Mouse (Mus musculus) embryonic stem cell, embryonic (primary cell): Measurements from ENCODE around the gene Cers6.

Experiments used
- CTCF ChIA-PET, 4 experiments: fragments of 300-600 bp in 2 of 4; fragments of 350-600 bp in 2 of 4; sonication (Branson Sonifier 250); formaldehyde crosslinking; loops; one replicate each; lab custom pipeline; 2022; ENCODE audit warnings: inconsistent platforms in 2 of 4; lab: Charles Lee
- POLR2A ChIA-PET, 4 experiments: fragments of 300-600 bp in 2 of 4; fragments of 350-600 bp in 2 of 4; sonication (Branson Sonifier 250); formaldehyde crosslinking; loops; one replicate each; lab custom pipeline; 2022; ENCODE audit warnings: antibody characterized with exemption in 4 of 4, inconsistent platforms in 1 of 4; lab: Charles Lee

Gene Cers6

DNA sequence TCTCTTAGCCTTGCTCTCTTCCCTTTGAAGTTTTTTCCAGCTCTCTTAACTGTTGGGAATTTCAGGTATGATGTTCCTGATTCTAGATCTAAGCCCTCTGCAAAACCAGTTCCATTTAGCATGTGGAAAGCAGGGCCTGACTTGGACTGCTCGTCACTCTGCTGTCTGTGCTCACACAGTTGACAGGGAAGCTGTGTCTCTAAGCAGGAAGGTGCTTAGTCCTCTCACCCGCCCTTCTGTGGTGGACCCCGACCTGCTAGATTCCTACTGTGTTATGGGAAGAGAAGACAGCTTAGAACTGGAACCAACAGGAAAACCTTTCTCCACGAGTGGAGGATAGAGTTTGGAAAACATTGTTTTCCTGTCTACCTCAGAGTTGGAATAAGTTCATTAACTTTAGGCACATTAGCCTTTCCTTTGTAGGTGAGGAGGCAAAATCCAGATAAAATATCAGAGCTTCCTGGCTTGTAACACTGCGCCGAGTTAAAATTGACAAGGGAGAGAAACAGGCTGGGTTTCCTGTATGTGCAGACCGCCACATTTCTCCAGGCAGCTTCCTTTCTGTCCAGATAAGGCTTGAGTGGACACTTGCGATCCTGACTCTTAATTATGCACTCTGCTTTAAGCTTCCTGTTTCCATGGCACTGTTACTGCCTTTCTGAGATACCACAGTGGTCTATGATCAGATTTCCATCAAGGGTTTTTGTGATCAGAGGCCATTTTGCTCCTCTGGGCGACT, 39.6 kb downstream of the Cers6 start:
- CTCF ChIA-PET: no interaction called here
- POLR2A ChIA-PET: interaction anchor here in 3 of 4 experiments (0.6 to 1.3 kb wide), 4 partner anchors 11 to 12 kb away, joined by 3 to 5 read pairs (median 4); no protein-coding TSS in a partner anchor

DNA sequence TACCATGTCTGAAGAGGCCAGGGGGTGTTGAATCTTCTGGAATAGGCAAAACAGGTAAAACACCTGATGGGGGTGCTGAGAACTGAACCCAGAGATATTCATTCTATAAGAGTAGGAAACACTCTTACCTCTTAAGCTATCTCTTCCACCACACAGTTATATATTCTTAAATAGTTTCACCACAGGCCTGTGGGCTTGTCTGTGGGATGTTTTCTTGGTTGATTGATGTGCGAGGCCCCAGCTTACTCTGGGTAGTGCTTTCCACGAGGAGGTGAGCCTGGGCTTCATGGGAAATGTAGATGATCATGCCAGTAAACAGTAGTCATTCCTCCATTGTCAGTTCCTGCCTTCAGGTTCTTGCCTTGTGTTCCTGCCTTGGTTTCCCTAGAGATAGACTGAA, 40.5 kb downstream of the Cers6 start:
- ChIA-PET CTCF (no interaction called here), POLR2A (no interaction called here)

DNA sequence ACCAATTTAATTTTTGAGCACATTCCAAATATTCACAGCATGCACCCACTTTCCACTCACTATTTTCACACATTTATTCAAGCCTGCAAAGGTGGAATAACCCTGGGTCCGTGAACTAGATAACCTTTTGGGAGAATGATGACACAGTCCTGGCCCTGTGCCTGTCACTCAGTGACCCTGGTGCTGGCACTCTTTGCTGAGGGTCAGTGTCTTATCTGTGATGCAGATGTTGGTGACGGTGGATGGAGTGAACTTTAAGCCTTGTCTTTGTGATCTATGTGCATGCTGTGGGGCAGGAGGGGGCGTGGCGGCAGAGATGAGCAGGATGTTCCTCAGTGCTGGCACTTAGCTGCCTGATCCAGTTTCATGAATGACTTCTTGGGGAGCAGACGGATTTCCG, 41.3 kb downstream of the Cers6 start:
- POLR2A ChIA-PET: interaction anchor here in 1 of 4 experiments (1.1 kb wide), 1 partner anchor 98 kb away, joined by 3 read pairs; no protein-coding TSS in a partner anchor
- CTCF ChIA-PET: no interaction called here

DNA sequence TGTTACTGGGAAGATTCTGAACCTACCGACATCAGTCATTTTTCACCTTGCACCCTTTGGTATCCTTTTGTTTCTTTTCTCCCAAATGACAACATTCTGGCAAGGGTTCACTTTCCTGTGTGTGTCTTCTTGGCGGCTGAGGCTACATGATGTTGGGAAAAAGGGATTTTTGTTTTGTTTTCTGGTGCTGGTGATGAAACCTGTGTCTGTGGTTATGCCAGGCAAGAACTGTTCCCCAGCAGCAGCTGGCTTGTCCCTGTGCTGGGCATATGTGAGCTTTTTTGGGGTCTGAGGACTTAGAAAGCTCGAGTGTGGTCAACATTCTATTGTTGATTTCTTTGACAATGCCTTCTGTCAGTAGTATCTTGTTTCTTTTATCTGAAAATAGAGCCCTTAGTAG, 45.7 kb downstream of the Cers6 start:
- POLR2A ChIA-PET: interaction anchor here in 1 of 4 experiments (1.0 kb wide), 1 partner anchor 25 kb away, joined by 5 read pairs; no protein-coding TSS in a partner anchor
- CTCF ChIA-PET: no interaction called here

DNA sequence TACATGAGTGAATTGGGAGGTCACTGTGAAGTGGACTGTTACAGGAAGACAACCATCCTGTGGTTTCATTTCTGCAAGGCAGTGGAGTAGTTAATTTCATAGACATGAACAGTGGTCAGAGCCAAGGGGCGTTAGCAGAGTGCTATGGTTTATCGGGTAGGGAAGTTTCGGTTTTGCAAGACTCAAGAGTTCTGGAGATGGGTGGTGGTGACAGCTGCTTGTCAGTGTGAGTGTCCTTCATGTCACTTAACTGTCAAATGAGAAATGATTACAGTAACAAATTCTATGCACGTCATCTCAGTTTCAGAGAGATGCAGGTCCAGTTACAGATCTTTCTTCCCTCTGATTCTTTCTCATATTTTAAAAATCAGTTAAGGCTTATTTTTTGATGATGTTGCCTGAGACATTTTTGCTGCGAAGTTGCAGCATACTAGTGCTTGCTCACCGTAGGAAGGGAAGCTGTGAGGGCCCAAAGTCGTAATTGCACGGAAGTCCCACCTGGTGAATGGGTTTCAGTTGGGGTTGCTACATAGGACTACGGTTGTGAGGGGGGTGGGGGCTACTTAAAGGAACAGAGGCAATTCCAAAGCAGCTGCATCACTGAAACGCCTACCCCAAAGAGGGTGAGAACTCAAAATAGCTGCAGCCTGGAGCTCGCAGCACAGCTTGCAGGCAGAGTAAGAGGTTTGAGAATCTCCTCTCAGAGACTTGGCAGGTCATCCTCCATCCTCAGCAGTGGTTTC, 46.7 kb downstream of the Cers6 start:
- CTCF ChIA-PET: interaction anchor here in 1 of 4 experiments (0.6 kb wide), 1 partner anchor 41 kb away, joined by 4 read pairs; no protein-coding TSS in a partner anchor
- POLR2A ChIA-PET: no interaction called here

GRCm38 (mm10) chr2:68910727-68911126, 49.5 kb downstream of the Cers6 start:
- ChIA-PET POLR2A (interaction anchor here in 1 of 4 experiments (1.4 kb wide), 1 partner anchor 16 kb away, joined by 4 read pairs; no protein-coding TSS in a partner anchor), CTCF (no interaction called here)

GRCm38 (mm10) chr2:68911587-68912483, 50.6 kb downstream of the Cers6 start:
- POLR2A ChIA-PET: interaction anchor here in 2 of 4 experiments (0.6 to 2.6 kb wide), 13 partner anchors 8 to 132 kb away, joined by 3 to 13 read pairs (median 3); partner anchors contain the start of gene Cers6 (in 1 of the 2)
- CTCF ChIA-PET: no interaction called here

DNA sequence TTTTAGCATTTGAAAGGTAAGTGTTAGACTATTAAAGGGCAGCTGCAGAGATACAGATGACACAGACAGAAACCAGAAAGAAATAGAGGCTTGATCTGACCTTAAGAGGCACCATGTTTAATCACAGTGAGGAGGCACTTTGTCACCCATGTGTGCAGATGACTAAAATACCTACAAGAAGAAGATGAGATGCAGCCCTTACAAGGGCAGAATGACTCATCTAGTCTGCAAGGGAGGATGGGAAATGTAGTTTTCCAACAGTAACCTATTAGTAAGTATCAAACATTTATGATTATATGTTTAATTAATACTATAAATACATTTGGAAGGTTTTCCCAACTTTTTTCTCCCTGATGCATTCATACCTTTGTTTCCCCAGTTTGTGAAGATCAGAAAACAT, 54.5 kb downstream of the Cers6 start:
- POLR2A ChIA-PET: no interaction called here
- CTCF ChIA-PET: no interaction called here

DNA sequence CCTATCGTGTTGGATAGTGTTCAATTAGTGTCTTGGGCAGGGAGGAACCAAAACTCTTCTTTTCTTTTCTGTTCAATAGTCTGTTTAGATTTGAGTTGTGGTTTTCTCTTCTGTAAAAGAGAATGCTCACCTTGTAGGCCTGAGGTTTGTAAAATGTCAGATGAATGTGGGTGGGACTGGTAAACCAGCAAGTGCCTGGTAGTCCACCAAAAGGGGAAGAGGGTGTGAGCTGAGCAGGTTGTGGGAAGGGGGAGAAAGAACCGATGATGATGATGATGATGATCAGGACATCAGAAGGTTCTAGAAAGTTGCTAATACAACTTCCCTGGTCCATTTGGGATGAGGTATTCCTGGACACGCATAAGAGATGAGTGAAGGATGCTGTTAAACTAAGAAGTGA, 55.1 kb downstream of the Cers6 start:
- CTCF ChIA-PET: no interaction called here
- POLR2A ChIA-PET: no interaction called here

- ChIA-PET CTCF (no interaction called here), POLR2A (interaction anchor here in 3 of 4 experiments (0.9 to 1.3 kb wide), 4 partner anchors 9 to 12 kb away, joined by 3 to 4 read pairs (median 4); no protein-coding TSS in a partner anchor)
Measured at GRCm38 (mm10) chr2:68917010-68917409, 55.8 kb downstream of the Cers6 start.

DNA sequence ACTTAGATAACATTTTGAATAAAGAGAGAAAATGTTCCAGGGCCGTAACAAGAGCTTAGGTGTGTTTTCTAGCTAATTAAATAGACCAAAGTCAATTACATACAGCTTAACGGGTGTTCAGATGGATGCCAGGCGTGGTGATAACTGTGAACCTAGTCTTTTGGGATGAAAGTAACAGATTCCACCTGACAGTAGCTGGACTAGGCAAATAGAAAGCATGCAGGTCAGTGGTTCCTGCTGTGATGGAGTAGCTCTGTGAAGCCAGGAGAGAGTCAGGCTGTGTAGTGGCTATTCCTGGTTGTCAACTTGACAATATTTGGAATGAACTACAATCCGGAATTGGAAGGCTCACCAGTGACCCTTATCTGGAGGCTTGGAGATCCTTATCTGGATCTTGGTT, 56.3 kb downstream of the Cers6 start:
- CTCF ChIA-PET: no interaction called here
- POLR2A ChIA-PET: interaction anchor here in 3 of 4 experiments (0.9 to 1.3 kb wide), 4 partner anchors 8 to 12 kb away, joined by 3 to 4 read pairs (median 4); no protein-coding TSS in a partner anchor

DNA sequence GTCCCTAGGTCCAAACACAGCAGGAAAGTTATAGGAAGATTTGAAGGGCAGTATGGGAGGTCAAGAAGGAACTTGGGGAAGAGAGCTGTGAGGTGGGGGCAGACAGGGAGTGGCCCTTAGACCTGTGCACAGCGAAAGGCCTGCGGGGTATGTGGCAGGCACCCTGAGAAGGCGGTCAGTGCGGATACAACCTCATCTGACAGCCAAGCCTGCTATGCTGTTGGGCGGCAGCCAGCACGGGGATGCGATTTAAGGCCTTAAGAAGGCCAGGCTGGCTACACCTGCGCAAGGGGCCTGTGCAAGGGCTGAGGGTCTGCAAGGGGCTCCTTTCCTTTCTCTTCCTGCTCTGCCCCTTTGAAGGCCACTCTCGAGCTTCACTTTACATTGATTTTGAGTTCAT, 63.1 kb downstream of the Cers6 start:
- CTCF ChIA-PET: interaction anchor here in 1 of 4 experiments (0.5 kb wide), 1 partner anchor 15 kb away, joined by 5 read pairs; no protein-coding TSS in a partner anchor

DNA sequence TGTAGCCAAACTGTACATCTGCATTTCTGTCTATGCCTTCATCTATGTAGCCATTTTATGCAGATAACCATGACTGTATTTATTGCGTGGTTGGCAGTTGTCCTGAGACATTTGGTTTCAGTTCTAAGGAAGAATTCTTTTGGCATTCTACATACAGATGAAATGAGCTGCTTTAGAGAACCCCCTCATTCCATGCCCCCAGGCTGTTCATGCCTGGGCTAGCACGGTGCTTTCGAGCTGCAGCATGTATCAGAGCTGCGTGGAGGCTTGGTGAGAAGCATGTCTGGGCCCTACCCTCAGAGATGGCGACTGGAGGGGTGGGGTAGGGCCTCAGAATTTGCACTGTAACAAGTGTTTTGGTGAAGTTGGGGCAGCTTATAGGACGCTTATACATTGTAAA, 64.3 kb downstream of the Cers6 start:
- POLR2A ChIA-PET: interaction anchor here in 3 of 4 experiments (0.6 to 3.1 kb wide), 7 partner anchors 8 to 126 kb away, joined by 3 to 13 read pairs (median 4); no protein-coding TSS in a partner anchor
- CTCF ChIA-PET: no interaction called here

More for the DNA sequence above, 63.1 kb downstream of the Cers6 start:
- POLR2A ChIA-PET: interaction anchor here in 1 of 4 experiments (3.1 kb wide), 1 partner anchor 12 kb away, joined by 13 read pairs; no protein-coding TSS in a partner anchor

DNA sequence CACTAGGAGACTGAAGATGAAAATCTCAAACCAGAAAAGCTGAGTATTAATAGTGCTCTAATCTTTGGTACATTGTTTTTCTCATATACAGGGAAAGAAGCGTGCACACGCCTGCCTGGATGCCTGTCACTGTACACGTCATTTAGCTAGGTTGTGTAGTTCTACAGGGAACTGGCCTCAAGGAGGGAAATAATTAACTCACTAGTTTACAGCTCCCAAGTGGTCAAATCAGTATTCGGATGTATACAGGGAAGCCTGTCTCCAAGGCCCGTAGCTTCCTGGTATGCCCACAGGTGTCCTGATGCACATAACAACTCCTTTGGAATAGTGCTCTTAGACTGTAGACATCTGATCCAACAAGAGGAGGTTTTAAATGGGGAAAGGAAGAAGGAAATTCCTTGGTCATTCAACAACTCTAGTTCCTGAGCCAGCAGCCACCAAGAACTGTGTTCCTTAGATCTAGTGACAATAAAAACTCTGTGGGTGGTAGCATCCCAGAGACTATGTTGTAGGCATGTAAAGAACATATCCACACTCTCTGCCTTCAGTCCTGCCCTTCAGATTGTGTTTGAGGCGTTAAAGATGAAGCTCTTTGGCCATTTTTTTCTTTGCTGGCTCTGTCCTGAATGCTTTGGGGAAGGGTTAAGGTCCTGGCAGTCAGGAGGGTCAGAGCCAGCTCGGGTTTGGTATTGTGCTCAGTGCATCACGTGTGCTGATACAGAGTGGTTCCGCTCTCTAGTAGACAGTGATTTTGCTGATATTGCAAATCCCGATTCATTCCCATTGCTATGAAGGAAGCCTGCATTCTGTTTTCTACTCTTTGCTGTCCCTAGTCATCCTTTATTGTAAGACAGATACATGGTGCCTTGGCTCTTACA, 65.9 kb downstream of the Cers6 start:
- ChIA-PET CTCF (no interaction called here), POLR2A (interaction anchor here in 2 of 4 experiments (0.6 to 3.1 kb wide), 3 partner anchors 15 to 41 kb away, joined by 3 to 13 read pairs (median 4); no protein-coding TSS in a partner anchor)

GRCm38 (mm10) chr2:68932240-68932639, 71.0 kb downstream of the Cers6 start:
- POLR2A ChIA-PET: interaction anchor here in 1 of 4 experiments (1.1 to 1.6 kb wide), 2 partner anchors 20 to 26 kb away, joined by 3 to 5 read pairs; no protein-coding TSS in a partner anchor
- CTCF ChIA-PET: interaction anchor here in 1 of 4 experiments (0.6 kb wide), 1 partner anchor 41 kb away, joined by 3 read pairs; no protein-coding TSS in a partner anchor

DNA sequence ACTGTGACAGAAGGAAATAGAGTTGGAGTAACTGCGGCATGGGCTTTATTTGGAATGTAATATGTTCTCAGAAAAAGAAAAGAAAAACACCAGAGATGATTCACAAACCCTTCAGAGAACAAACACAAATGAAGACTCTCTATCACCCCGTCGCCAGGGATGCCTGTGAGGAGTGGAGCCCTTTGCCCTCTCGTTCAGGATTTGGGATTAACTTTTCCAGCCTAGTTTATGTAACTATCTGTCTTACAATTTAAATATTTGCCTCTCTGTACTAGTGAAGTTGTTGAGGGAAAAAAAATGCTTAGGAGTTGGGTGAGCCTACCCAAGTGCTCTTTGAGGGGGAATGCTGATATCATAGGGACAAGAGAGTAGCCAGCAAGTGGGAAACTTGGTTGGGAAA, 71.4 kb downstream of the Cers6 start:
- ChIA-PET POLR2A (interaction anchor here in 1 of 4 experiments (1.1 to 1.6 kb wide), 2 partner anchors 20 to 26 kb away, joined by 3 to 5 read pairs; no protein-coding TSS in a partner anchor), CTCF (no interaction called here)

DNA sequence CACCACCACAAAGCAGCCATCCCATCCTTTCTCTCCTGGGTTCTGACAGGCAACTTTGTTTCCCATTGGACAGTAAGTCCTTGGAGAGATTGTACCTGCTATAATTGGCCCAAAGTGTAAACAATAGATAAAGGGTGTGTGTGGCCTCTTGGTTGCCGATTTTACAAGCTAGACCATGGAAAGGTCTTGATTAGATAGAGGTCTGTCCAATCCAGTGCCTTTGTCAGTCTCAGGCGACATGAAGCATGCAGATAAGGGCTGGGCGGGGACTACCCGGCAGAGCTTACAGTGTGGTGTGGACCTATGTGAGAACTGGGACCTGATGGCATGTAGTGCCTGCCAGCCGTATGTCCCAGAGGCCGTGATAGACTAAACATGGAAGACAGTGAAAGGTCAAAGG, 73.4 kb downstream of the Cers6 start:
- ChIA-PET POLR2A (interaction anchor here in 2 of 4 experiments (1.0 to 1.3 kb wide), 3 partner anchors 23 to 73 kb away, joined by 3 to 5 read pairs (median 3); partner anchors contain the start of gene Cers6 (in 1 of the 2)), CTCF (no interaction called here)
